Mouse (Mus musculus) CH12.LX (cell line): Measurements from ENCODE around the gene Pgap1.
A peak's percentile ranks its signal among the peaks of the same experiment; 100 is the strongest.

Experiments used
- CHD1 ChIP-seq: IDR thresholded peaks from 2 replicates; pipeline ENCODE4 v1.6.1; 2012; ENCODE audit warnings: low read depth, low read length, improper control_type of control experiment, inconsistent platforms
- CTCF ChIP-seq, 2 experiments: IDR thresholded peaks in 1 of 2; conservative IDR thresholded peaks in 1 of 2; 2 replicates each; pipeline ENCODE4 v1.5.1; 2011 to 2012; ENCODE audit warnings: low read depth in 2 of 2, low read length in 2 of 2, improper control_type of control experiment in 1 of 2, inconsistent platforms in 1 of 2, mild to moderate bottlenecking in 1 of 2, moderate library complexity in 1 of 2
- ELF1 ChIP-seq: IDR thresholded peaks from 2 replicates; pipeline ENCODE4 v1.6.1; 2014; ENCODE audit warnings: low read depth, mild to moderate bottlenecking, inconsistent platforms, low read length, improper control_type of control experiment
- EP300 ChIP-seq: IDR thresholded peaks from 2 replicates; pipeline ENCODE4 v1.6.1; 2011; ENCODE audit warnings: low read length, improper control_type of control experiment
- ETS1 ChIP-seq: conservative IDR thresholded peaks from 2 replicates; pipeline ENCODE4 v1.6.1; 2012; ENCODE audit warnings: low read depth, mild to moderate bottlenecking, inconsistent platforms, low read length, improper control_type of control experiment, moderate library complexity
- MAX ChIP-seq: IDR thresholded peaks from 2 replicates; pipeline ENCODE4 v1.6.1; 2011; ENCODE audit warnings: low read length, improper control_type of control experiment
- NRF1 ChIP-seq: IDR thresholded peaks from 2 replicates; pipeline ENCODE4 v1.6.1; 2014; ENCODE audit warnings: low read depth, mild to moderate bottlenecking, inconsistent platforms, low read length, improper control_type of control experiment, moderate library complexity
- POLR2A ChIP-seq: IDR thresholded peaks from 2 replicates; pipeline ENCODE4 v1.6.1; 2011; ENCODE audit warnings: low read depth, mild to moderate bottlenecking, improper control_type of control experiment, low read length
- SMC3 ChIP-seq: IDR thresholded peaks from 2 replicates; pipeline ENCODE4 v1.6.1; 2011; ENCODE audit warnings: low read depth, low read length, improper control_type of control experiment
- TBP ChIP-seq: conservative IDR thresholded peaks from 2 replicates; pipeline ENCODE4 v1.6.1; 2011; ENCODE audit warnings: low read depth, low read length, improper control_type of control experiment
- TCF12 ChIP-seq: IDR thresholded peaks from 2 replicates; pipeline ENCODE4 v1.6.1; 2014; ENCODE audit warnings: low read depth, mild to moderate bottlenecking, inconsistent platforms, low read length, improper control_type of control experiment
- ZC3H11A ChIP-seq: IDR thresholded peaks from 2 replicates; pipeline ENCODE4 v1.6.1; 2012; ENCODE audit warnings: low read depth, mild to moderate bottlenecking, inconsistent platforms, low read length, improper control_type of control experiment
- ZMIZ1 ChIP-seq: IDR thresholded peaks from 2 replicates; pipeline ENCODE4 v1.6.1; 2012; ENCODE audit warnings: low read depth, mild to moderate bottlenecking, inconsistent platforms, low read length, improper control_type of control experiment

DNA sequence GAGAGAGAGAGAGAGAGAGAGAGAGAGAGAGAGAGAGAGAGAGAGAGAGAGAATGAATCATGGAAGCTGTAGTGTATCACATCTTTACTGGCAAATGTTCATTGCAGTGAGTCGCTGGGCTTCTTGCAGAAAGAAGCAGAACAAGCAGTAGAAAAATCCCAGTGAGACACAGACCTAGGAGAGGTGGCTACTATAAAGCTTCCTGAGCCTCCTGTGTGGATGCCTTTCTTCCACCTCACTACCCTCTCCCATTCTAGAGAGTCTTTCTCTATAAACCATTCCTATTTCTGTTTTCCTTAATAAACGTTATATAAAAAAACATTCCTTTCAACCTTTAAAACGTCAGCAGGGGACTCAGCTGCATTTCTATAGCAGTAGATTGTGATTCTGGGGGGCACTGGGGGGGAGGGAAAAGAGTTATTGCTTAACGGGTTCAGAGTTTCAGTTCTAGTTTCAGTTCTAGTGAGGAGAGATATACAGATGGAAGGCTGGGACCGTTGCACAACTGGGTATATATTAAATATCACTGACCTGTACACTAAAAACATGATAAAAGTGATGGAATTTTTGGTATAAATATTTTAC lies 28.6 kb upstream of the Pgap1 start:
- TF ChIP-seq CTCF (conservative IDR thresholded peaks at IDR 0.05 in 1 of 2, IDR thresholded peaks at IDR 0.05 in 1 of 2; ENCODE audit: low read depth in 2 of 2, low read length in 2 of 2), result no peak
- TF ChIP-seq SMC3, result no peak
- no peak for TF ChIP-seq ZC3H11A
- TF ChIP-seq POLR2A, result no peak
- TF ChIP-seq ZMIZ1, result no peak
- no peak for TF ChIP-seq CHD1
- no peak for TF ChIP-seq MAX
- TF ChIP-seq TBP, result 0 out of 2 replicates have a peak, but pooled peaks have one; percentile 18
- TF ChIP-seq ELF1, result peak; percentile 18; the same call in 1 of the 2 replicates
- peak; percentile 94 for TF ChIP-seq EP300
- no peak for TF ChIP-seq NRF1
- 0 out of 2 replicates have a peak, but pooled peaks have one; percentile 58 for TF ChIP-seq TCF12
- peak; percentile 54 for TF ChIP-seq ETS1
